Mouse (Mus musculus): ENCODE data around the gene Cdc42ep1. TPM values are rescaled to one million over a fixed set of nuclear protein-coding genes. Genes with fewer than 3 reads are reported as not detected.
A peak's percentile ranks its signal among the peaks of the same experiment; 100 is the strongest.

Gene Cdc42ep1
- polyA plus RNA-seq (2015; fragmentation: Nextera tagmentation; extraction: Ambion mirVana) = 41.5 and 43.8 TPM in 2 replicates

- WGBS = under 1% methylated on average over 86 of the region's 86 CpGs
- ATAC-seq (ENCODE audit: insufficient number of reproducible peaks, low FRiP score, low TSS enrichment, low read depth) = peak; percentile 84
- peak within 1 kb of the TSS; percentile 93 for H3K27ac ChIP-seq (replicated peaks)
- no peaks in the 10 kb centered on the region for H3K27me3 ChIP-seq
- peak within 1 kb of the TSS; percentile 75 for H3K9ac ChIP-seq
- H3K36me3 ChIP-seq = peaks cover 7% of the 10 kb centered on the region
- H3K4me2 ChIP-seq (replicated peaks) = peak within 1 kb of the TSS; percentile 75
- H3K4me1 ChIP-seq = peaks cover 75% of the 10 kb centered on the region
- no peaks in the 10 kb centered on the region for H3K9me3 ChIP-seq (replicated peaks)
- H3K4me3 ChIP-seq (replicated peaks) = peak within 1 kb of the TSS; percentile 67
These were observed at the start of gene Cdc42ep1 for GRCm38 (mm10) chr15:78842371-78843163. TSS of gene Cdc42ep1 (plus strand) at chr15:78842624.

- H3K4me1 ChIP-seq = peaks cover 17% of the 10 kb centered on the region
- peak; percentile 34; the same call in 1 of the 2 replicates for ATAC-seq (ENCODE audit: insufficient number of reproducible peaks, low FRiP score, low TSS enrichment, low read depth)
- 33% methylated on average over 25 of the region's 25 CpGs for WGBS
- H3K9me3 ChIP-seq (replicated peaks) = no peaks in the 10 kb centered on the region
- no peak overlapping the region for H3K9ac ChIP-seq
- no peaks in the 10 kb centered on the region for H3K36me3 ChIP-seq
- H3K27me3 ChIP-seq = peaks cover 9% of the 10 kb centered on the region
- H3K4me2 ChIP-seq (replicated peaks) = no peak overlapping the region
- H3K4me3 ChIP-seq (replicated peaks) = no peak overlapping the region
- no peak overlapping the region; the same call in 1 of the 2 replicates for H3K27ac ChIP-seq (replicated peaks)
These were observed 46.0 kb upstream of the Cdc42ep1 start for GRCm38 (mm10) chr15:78796196-78797059.

- Histone ChIP-seq H3K36me3 (no peaks in the 10 kb centered on the region), H3K4me1 (peaks cover 22% of the 10 kb centered on the region), H3K9ac (no peak overlapping the region), H3K27me3 (peaks cover 12% of the 10 kb centered on the region), H3K9me3 (replicated peaks) (no peaks in the 10 kb centered on the region), H3K27ac (replicated peaks) (no peak overlapping the region), H3K4me2 (replicated peaks) (no peak overlapping the region), H3K4me3 (replicated peaks) (no peak overlapping the region)
- ATAC-seq (ENCODE audit: insufficient number of reproducible peaks, low FRiP score, low TSS enrichment, low read depth) = no peak
- WGBS = 67% methylated on average over 8 of the region's 8 CpGs
These were observed 45.4 kb upstream of the Cdc42ep1 start for GRCm38 (mm10) chr15:78797060-78797329.

- Histone ChIP-seq H3K27me3 (peaks cover 28% of the 10 kb centered on the region), H3K4me2 (replicated peaks) (peak overlapping the region; percentile 30; the same call in 1 of the 2 replicates), H3K27ac (replicated peaks) (no peak overlapping the region), H3K4me3 (replicated peaks) (no peak overlapping the region), H3K9me3 (replicated peaks) (no peaks in the 10 kb centered on the region), H3K36me3 (no peaks in the 10 kb centered on the region), H3K4me1 (peaks cover 41% of the 10 kb centered on the region), H3K9ac (no peak overlapping the region)
- 30% methylated on average over 21 of the region's 21 CpGs for WGBS
- no peak for ATAC-seq (ENCODE audit: insufficient number of reproducible peaks, low FRiP score, low TSS enrichment, low read depth)
These were observed 43.4 kb upstream of the Cdc42ep1 start for GRCm38 (mm10) chr15:78799029-78799428.

GRCm38 (mm10) chr15:78801571-78801970 is 40.9 kb upstream of the Cdc42ep1 start:
- H3K27me3 ChIP-seq = peaks cover 28% of the 10 kb centered on the region
- no peak overlapping the region for H3K9ac ChIP-seq
- H3K36me3 ChIP-seq = no peaks in the 10 kb centered on the region
- peak overlapping the region; percentile 97 for H3K4me2 ChIP-seq (replicated peaks)
- H3K4me1 ChIP-seq = peaks cover 42% of the 10 kb centered on the region
- no peak overlapping the region for H3K27ac ChIP-seq (replicated peaks)
- no peaks in the 10 kb centered on the region for H3K9me3 ChIP-seq (replicated peaks)
- peak overlapping the region; percentile 65 for H3K4me3 ChIP-seq (replicated peaks)
- ATAC-seq (ENCODE audit: insufficient number of reproducible peaks, low FRiP score, low TSS enrichment, low read depth) = no peak
- 33% methylated on average over 9 of the region's 9 CpGs for WGBS

GRCm38 (mm10) chr15:78801971-78802741 is 40.3 kb upstream of the Cdc42ep1 start:
- peaks cover 45% of the 10 kb centered on the region for H3K4me1 ChIP-seq
- peak overlapping the region; percentile 97 for H3K4me2 ChIP-seq (replicated peaks)
- H3K9ac ChIP-seq = peak overlapping the region; percentile 57
- peaks cover 28% of the 10 kb centered on the region for H3K27me3 ChIP-seq
- peak overlapping the region; percentile 65 for H3K4me3 ChIP-seq (replicated peaks)
- 0 out of 2 replicates have a peak overlapping the region, but pooled peaks have one; percentile 44 for H3K27ac ChIP-seq (replicated peaks)
- H3K36me3 ChIP-seq = no peaks in the 10 kb centered on the region
- H3K9me3 ChIP-seq (replicated peaks) = no peaks in the 10 kb centered on the region
- WGBS = 2% methylated on average over 67 of the region's 67 CpGs
- ATAC-seq (ENCODE audit: insufficient number of reproducible peaks, low FRiP score, low TSS enrichment, low read depth) = peak; percentile 21; the same call in 1 of the 2 replicates

GRCm38 (mm10) chr15:78802776-78803391 is 39.5 kb upstream of the Cdc42ep1 start, which contains the start of gene Card10:
TSS of gene Card10 (minus strand) at chr15:78803042.
- ATAC-seq (ENCODE audit: insufficient number of reproducible peaks, low FRiP score, low TSS enrichment, low read depth) = peak; percentile 37
- peaks cover 46% of the 10 kb centered on the region for H3K4me1 ChIP-seq
- H3K4me3 ChIP-seq (replicated peaks) = peak within 1 kb of the TSS; percentile 65
- no peaks in the 10 kb centered on the region for H3K9me3 ChIP-seq (replicated peaks)
- peak within 1 kb of the TSS; percentile 57 for H3K9ac ChIP-seq
- peaks cover 28% of the 10 kb centered on the region for H3K27me3 ChIP-seq
- H3K4me2 ChIP-seq (replicated peaks) = peak within 1 kb of the TSS; percentile 97
- 1% methylated on average over 70 of the region's 70 CpGs for WGBS
- H3K27ac ChIP-seq (replicated peaks) = 0 out of 2 replicates have a peak within 1 kb of the TSS, but pooled peaks have one; percentile 44
- H3K36me3 ChIP-seq = no peaks in the 10 kb centered on the region

GRCm38 (mm10) chr15:78803499-78803900 is 38.9 kb upstream of the Cdc42ep1 start:
- no peaks in the 10 kb centered on the region for H3K36me3 ChIP-seq
- no peaks in the 10 kb centered on the region for H3K9me3 ChIP-seq (replicated peaks)
- H3K4me1 ChIP-seq = peaks cover 46% of the 10 kb centered on the region
- peak overlapping the region; percentile 65 for H3K4me3 ChIP-seq (replicated peaks)
- no peak for ATAC-seq (ENCODE audit: insufficient number of reproducible peaks, low FRiP score, low TSS enrichment, low read depth)
- H3K9ac ChIP-seq = no peak overlapping the region
- WGBS = 23% methylated on average over 8 of the region's 8 CpGs
- H3K27me3 ChIP-seq = peaks cover 28% of the 10 kb centered on the region
- H3K27ac ChIP-seq (replicated peaks) = no peak overlapping the region
- no peak overlapping the region for H3K4me2 ChIP-seq (replicated peaks)

GRCm38 (mm10) chr15:78804326-78804725 is 38.1 kb upstream of the Cdc42ep1 start:
- Histone ChIP-seq H3K27ac (replicated peaks) (no peak overlapping the region), H3K36me3 (no peaks in the 10 kb centered on the region), H3K27me3 (peaks cover 28% of the 10 kb centered on the region), H3K9ac (no peak overlapping the region), H3K4me2 (replicated peaks) (no peak overlapping the region), H3K9me3 (replicated peaks) (no peaks in the 10 kb centered on the region), H3K4me1 (peaks cover 44% of the 10 kb centered on the region), H3K4me3 (replicated peaks) (no peak overlapping the region)
- no peak for ATAC-seq (ENCODE audit: insufficient number of reproducible peaks, low FRiP score, low TSS enrichment, low read depth)
- WGBS = 22% methylated on average over 6 of the region's 6 CpGs

- Histone ChIP-seq H3K4me1 (peaks cover 51% of the 10 kb centered on the region), H3K36me3 (no peaks in the 10 kb centered on the region), H3K4me3 (replicated peaks) (no peak overlapping the region), H3K4me2 (replicated peaks) (no peak overlapping the region), H3K9me3 (replicated peaks) (no peaks in the 10 kb centered on the region), H3K9ac (no peak overlapping the region), H3K27me3 (peaks cover 28% of the 10 kb centered on the region), H3K27ac (replicated peaks) (no peak overlapping the region)
- 68% methylated on average over 2 of the region's 2 CpGs for WGBS
- no peak for ATAC-seq (ENCODE audit: insufficient number of reproducible peaks, low FRiP score, low TSS enrichment, low read depth)
These were observed 37.1 kb upstream of the Cdc42ep1 start for GRCm38 (mm10) chr15:78805351-78805750.
